25 mouse cellular contexts compared by ENCODE assay signal in genomic region chr1:61820213-61820612, GRCm38 (mm10).
DNase-seq lines count a peak whose midpoint lies in the region; ATAC-seq lines count a peak whose summit lies in the region.
"Had no signal": no experiment of that assay in that cellular context is flagged by ENCODE, and none has a peak within 500 bp of the region (broad histone marks: within the 10 kb centered on the region; RNA-seq: fewer than 3 reads in every experiment).

No protein-coding gene starts in this region.

- DNase-seq in layer of hippocampus, adult 9-11 months = peak; percentile 32
- no peak for DNase-seq in layer of hippocampus, adult 9-10 months (ENCODE audit: low spot score)
- no peak for DNase-seq in embryonic facial prominence, embryonic 10.5 days (ENCODE audit: low spot score)
- DNase-seq in hindbrain, embryonic 11.5 days (ENCODE audit: low spot score) = no peak
- DNase-seq: adrenal gland, adult 2 months; adrenal gland, postnatal 14 days; B cell, adult 2 months; cerebellum, adult 2 months; cerebellum, adult 9-11 months; cerebellum, postnatal 25 days; embryo, embryonic 11 days; gastrocnemius, postnatal 10 days; gastrocnemius, postnatal 36 days had no signal

- no peaks in the 10 kb centered on the region for H3K27me3 ChIP-seq in embryonic facial prominence, embryonic 10.5 days (replicated peaks; ENCODE audit: low read depth, poor library complexity, severe bottlenecking)
- no peaks in the 10 kb centered on the region for H3K27me3 ChIP-seq in intestine, embryonic 15.5 days (replicated peaks)
- no peaks in the 10 kb centered on the region for H3K27me3 ChIP-seq in hindbrain, embryonic 11.5 days (ENCODE audit: control insufficient read depth, insufficient read depth, low read length)
- H3K27me3 ChIP-seq: forebrain, embryonic 13.5 days; hindbrain, embryonic 13.5 days had no signal

- H3K9me3 ChIP-seq in embryonic facial prominence, embryonic 10.5 days = no peaks in the 10 kb centered on the region
- no peaks in the 10 kb centered on the region for H3K9me3 ChIP-seq in intestine, embryonic 15.5 days
- no peaks in the 10 kb centered on the region for H3K9me3 ChIP-seq in hindbrain, embryonic 11.5 days (ENCODE audit: control insufficient read depth, low read length)
- H3K9me3 ChIP-seq: forebrain, embryonic 10.5 days; forebrain, embryonic 13.5 days; hindbrain, embryonic 13.5 days had no signal

- H3K27ac ChIP-seq in embryonic facial prominence, embryonic 10.5 days (replicated peaks) = no peak overlapping the region
- no peak overlapping the region for H3K27ac ChIP-seq in intestine, embryonic 15.5 days
- no peak overlapping the region for H3K27ac ChIP-seq in hindbrain, embryonic 11.5 days (ENCODE audit: low read depth, low read length)
- H3K27ac ChIP-seq: forebrain, embryonic 10.5 days; forebrain, embryonic 13.5 days; hindbrain, embryonic 13.5 days had no signal

- no peak overlapping the region for H3K4me3 ChIP-seq in embryonic facial prominence, embryonic 10.5 days
- H3K4me3 ChIP-seq in intestine, embryonic 15.5 days (replicated peaks) = no peak overlapping the region
- H3K4me3 ChIP-seq in hindbrain, embryonic 11.5 days (ENCODE audit: low read depth, low read length) = no peak overlapping the region
- H3K4me3 ChIP-seq: forebrain, embryonic 10.5 days; forebrain, embryonic 13.5 days; hindbrain, embryonic 13.5 days had no signal

- WGBS in embryonic facial prominence, embryonic 10.5 days = 46% methylated on average over 1 of the region's 1 CpGs
- WGBS in intestine, embryonic 15.5 days = 18% methylated on average over 1 of the region's 1 CpGs
- WGBS in hindbrain, embryonic 11.5 days = 65% methylated on average over 1 of the region's 1 CpGs

- ATAC-seq in CD4-positive, CD25-positive, alpha-beta regulatory T cell, adult 4 months = peak; percentile 41
- peak; percentile 65 for ATAC-seq in common myeloid progenitor, adult 5-6 weeks (replicated peaks; ENCODE audit: low read depth, poor library complexity, severe bottlenecking)
- ATAC-seq in megakaryocyte-erythroid progenitor cell, adult 5-6 weeks (replicated peaks; ENCODE audit: low FRiP score, low TSS enrichment, poor library complexity, severe bottlenecking) = 0 out of 2 replicates have a peak, but pooled peaks have one; percentile 47
- ATAC-seq in intestine, embryonic 15.5 days = no peak
- ATAC-seq in hindbrain, embryonic 11.5 days (ENCODE audit: low FRiP score) = no peak
- ATAC-seq: forebrain, embryonic 13.5 days; forebrain, embryonic 16.5 days; hindbrain, embryonic 16.5 days; inflammation-experienced regulatory T-cells, adult 6 months; intestine, postnatal 0 days had no signal

- H3K9ac ChIP-seq in intestine, embryonic 15.5 days = no peak overlapping the region
- no peak overlapping the region for H3K9ac ChIP-seq in hindbrain, embryonic 11.5 days (ENCODE audit: low read depth, low read length)
- H3K9ac ChIP-seq: forebrain, embryonic 13.5 days; hindbrain, embryonic 13.5 days had no signal

- no peaks in the 10 kb centered on the region for H3K36me3 ChIP-seq in embryonic facial prominence, embryonic 10.5 days (replicated peaks)
- H3K36me3 ChIP-seq in intestine, embryonic 15.5 days = no peaks in the 10 kb centered on the region
- no peaks in the 10 kb centered on the region for H3K36me3 ChIP-seq in hindbrain, embryonic 11.5 days (ENCODE audit: control insufficient read depth, insufficient read depth, low read length)
- H3K36me3 ChIP-seq: forebrain, embryonic 10.5 days; hindbrain, embryonic 13.5 days had no signal

- no peak overlapping the region for H3K4me2 ChIP-seq in intestine, embryonic 15.5 days (replicated peaks)
- no peak overlapping the region for H3K4me2 ChIP-seq in hindbrain, embryonic 11.5 days (replicated peaks; ENCODE audit: low read depth, low read length)
- H3K4me2 ChIP-seq: forebrain, embryonic 13.5 days; heart, embryonic 11.5 days; hindbrain, embryonic 13.5 days had no signal

- H3K4me1 ChIP-seq in embryonic facial prominence, embryonic 10.5 days = no peaks in the 10 kb centered on the region
- H3K4me1 ChIP-seq in intestine, embryonic 15.5 days (replicated peaks) = no peaks in the 10 kb centered on the region
- H3K4me1 ChIP-seq in hindbrain, embryonic 11.5 days (replicated peaks; ENCODE audit: control insufficient read depth, insufficient read depth, low read length) = no peaks in the 10 kb centered on the region
- H3K4me1 ChIP-seq: forebrain, embryonic 10.5 days; forebrain, embryonic 13.5 days; hindbrain, embryonic 13.5 days had no signal

Comparison
In these comparisons a context has a peak if more than half of its experiments do, and no peak if none do; other contexts are left out.
1. ATAC-seq: peak in CD4-positive, CD25-positive, alpha-beta regulatory T cell, adult 4 months (single experiment), common myeloid progenitor, adult 5-6 weeks (single experiment) and megakaryocyte-erythroid progenitor cell, adult 5-6 weeks (single experiment); none in intestine, embryonic 15.5 days (single experiment) and hindbrain, embryonic 11.5 days (single experiment).